Mouse (Mus musculus): ENCODE measurements around the gene Fgf11.

The Fgf11 gene

DNA sequence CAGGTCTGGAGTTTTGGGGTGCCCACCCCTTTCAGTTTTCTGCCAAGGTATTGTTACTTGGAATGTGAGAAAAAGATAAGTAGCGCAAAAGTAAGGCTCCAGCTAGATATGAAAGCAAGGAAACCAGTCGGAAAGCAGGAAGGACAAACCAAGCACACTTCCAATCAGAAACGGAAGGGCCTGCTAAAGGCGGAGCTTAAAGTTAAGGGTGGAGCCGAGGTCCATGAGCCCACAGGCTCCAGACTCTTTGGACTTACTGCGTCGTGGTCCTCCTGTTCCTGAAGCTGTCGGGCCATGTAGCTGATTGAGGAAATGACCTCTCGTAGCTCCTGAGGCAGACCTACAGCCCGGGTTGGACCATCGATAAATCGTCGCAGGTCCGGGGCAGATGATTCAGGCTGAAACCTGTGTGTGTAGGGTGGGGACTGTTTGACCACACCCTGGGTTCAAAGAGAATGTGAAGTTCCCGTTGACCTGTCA is 16.8 kb downstream of the Fgf11 start:
- DNase-seq (ENCODE audit: low spot score) = no peak

DNA sequence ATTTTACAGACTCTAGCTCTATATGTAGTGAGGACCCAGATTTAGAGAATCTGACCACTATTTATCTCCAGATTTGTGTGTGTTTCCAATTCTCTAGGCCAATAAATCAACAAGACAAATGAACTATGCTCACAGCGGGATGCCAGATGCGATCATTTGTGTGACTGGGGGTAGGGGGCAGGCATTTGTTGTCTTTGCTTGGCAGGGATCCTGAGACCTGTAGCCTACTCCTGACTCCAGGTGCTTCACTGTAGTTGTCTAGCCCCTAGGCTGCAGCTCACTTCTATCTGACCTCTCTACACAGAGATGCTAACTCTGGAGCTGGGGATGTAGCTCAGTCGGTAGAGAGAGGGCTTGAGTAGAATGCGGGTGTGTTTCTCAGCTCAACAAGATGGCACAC is 19.8 kb downstream of the Fgf11 start:
- no peak for DNase-seq (ENCODE audit: low spot score)

DNA sequence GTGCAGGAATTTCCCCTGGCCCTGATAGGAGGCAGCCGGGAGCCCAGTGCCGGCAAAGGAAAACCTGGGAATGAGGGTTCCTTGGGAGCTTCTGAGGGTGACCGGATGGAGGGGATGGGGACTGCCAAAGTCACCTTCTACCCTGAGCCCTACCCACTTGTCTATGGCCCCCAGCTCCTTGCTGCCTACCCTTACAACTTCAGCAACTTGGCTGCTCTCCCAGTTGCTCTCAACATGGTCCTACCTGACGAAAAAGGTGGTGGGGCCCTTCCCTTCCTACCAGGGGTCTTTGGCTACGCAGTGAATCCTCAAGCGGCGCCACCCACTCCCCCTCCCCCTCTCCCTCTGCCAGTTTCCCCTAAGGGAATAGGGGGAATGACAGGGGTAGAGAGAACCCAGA is 22.7 kb downstream of the Fgf11 start:
- DNase-seq (ENCODE audit: low spot score) = no peak

DNA sequence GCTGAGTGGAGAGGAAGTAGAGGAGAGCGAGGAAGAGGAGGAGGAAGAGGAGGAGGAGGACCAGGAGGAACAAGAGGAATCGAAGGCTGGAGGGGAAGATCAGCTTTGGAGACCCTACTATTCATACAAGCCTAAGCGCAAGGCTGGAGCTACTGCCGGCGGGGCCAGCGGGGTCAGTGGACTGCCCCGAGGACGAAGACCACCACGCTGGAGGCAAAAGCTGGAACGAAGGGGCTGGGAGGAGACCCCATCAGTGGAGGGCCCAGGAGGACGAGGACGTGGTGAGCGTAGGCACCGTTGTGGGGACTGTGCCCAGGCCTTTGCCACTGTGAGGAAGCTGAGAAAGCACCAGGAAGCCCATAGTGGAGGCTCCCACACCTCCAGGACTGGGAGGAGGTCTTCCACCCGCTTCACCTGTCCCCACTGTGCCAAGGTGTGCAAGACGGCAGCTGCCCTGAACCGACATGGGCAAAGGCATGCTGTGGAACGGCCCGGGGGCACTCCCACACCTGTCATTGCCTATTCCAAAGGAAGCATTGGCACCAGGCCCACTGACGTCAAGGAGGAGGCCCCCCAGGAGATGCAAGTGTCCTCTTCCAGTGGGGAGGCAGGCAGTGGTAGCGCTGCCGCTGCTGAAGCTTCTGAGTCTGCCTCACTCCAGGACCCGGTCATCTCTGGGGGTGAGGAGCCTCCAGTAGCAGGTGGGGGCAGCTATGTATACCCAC is 23.2 kb downstream of the Fgf11 start:
- no peak for DNase-seq (ENCODE audit: low spot score)

DNA sequence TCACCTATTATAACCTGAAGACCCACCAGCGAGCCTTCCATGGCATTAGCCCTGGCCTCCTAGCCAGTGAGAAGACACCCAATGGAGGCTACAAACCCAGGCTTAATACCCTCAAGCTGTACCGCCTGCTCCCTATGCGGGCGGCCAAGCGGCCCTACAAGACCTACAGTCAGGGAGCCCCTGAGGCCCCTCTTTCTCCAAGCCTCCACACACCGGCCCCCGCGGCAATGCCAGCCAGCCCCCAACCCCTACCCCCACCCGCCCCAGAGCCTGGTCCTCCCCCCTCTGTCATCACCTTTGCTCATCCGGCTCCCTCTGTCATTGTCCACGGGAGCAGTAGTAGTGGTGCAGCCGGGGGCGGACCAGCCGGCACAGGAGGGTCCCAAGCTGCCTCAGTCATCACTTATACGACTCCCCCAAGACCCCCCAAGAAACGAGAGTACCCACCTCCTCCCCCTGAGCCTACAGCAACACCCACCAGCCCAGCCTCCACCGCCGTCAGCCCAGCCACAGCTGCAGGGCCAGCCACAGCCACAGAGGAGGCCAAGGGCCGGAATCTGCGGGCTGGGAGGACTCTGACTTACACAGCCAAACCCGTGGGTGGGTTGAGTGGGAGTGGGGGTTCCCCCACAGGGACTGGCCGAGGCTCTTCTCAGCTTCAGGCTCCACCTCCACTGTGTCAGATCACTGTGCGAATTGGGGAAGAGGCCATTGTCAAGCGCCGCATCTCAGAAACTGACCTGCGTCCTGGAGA is 24.0 kb downstream of the Fgf11 start:
- DNase-seq (ENCODE audit: low spot score) = no peak

DNA sequence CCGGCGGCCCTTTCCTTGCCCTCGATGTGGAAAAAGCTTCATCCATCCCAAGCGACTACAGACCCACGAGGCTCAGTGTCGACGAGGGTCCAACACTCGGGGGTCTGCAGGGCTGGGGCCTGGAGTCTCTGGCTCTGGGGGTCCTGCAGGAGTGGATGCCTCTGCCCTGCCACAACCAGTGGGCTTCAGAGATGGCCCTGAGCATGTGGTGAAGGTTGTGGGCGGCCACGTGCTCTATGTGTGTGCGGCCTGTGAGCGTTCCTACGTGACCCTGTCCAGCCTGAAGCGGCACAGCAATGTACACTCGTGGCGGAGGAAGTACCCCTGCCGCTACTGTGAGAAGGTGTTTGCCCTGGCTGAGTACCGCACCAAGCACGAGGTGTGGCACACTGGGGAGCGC is 25.2 kb downstream of the Fgf11 start:
- no peak for DNase-seq (ENCODE audit: low spot score)

DNA sequence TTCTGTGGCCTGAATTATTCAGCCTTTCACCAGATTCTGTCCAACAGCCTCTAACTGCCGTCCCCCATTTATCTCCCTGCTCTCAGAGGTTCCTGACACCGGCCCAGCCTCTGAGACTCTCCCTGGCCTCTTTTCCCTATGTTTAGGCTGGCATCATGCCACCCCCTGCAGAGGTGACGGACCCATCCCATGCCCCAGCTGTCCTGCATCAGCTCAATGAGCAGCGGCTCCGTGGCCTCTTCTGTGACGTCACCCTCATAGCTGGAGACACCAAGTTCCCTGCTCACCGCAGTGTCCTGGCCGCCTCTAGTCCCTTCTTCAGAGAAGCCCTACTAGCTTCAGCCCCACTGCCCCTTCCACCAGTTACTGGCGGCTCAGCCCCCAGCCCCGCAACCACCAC is 25.9 kb downstream of the Fgf11 start:
- no peak for DNase-seq (ENCODE audit: low spot score)

DNA sequence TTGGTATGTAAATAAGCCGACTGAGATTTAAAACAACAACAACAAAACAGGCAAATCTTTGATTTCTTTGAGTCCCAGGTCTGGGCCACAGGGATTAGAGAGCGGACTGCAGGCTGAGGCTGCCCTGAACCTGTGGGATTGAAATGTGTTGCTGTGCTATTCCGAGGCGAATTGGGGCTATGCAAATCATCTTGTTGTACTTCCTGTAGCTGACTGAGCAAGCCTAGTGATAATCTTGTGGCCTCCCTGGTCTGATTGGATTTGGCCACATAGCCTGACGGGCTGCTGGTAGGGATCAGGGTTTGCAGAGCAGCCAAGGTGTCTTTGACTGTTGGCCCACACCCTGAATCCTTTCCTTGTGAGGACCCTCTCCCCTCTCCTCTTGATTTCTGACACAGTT is 26.7 kb downstream of the Fgf11 start:
- DNase-seq (ENCODE audit: low spot score) = no peak

DNA sequence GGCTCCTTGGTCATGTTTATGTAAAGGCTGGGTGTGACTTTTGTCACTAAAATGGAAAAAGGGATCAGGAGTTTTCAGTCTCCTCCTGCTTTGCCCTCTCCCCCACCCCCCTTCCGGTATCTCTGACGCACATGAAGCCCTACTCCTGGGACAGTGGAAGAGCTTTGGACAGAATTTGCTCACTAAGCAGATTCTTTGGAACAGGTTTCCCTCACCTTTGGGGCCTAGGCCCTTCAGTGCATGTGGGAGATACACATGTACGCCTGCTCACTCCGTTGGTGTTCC is 34.1 kb downstream of the Fgf11 start:
- DNase-seq (ENCODE audit: low spot score) = no peak

DNA sequence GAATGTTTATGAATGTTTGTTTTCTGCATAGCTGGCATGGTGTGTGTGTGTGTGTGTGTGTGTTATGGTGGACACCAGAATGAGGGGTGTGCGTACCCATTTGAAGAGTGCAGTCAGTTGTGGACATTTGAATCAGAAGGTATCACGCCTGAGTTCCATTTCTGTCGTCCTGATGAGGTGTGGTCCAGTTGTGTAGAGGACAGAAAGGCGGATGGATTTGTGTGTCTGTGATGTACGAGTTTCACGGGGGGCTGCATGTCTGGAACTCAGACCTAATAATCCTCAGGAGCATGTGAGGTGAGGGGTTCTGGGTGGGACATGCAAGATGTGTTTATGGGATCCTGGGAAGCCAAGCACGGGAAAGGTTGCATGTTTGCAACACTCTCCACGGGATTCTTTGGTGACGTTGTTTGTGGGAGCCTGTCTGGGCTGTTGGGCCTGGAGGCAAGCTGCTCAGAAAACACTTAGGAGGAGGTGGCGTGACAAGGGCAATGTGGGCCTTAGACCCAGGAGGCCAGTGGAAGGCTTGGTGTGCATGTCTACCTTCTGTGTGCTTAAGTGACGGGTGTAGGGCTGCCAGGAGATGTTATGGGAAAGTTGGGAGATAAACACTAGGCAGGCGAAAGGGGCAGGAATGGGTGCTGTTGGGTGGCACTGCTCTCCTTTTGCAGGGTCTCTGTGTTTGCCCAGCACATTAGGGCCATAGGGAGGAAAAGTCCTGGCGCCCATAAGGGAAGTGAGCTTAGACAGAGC is 34.6 kb downstream of the Fgf11 start:
- no peak for DNase-seq (ENCODE audit: low spot score)

DNA sequence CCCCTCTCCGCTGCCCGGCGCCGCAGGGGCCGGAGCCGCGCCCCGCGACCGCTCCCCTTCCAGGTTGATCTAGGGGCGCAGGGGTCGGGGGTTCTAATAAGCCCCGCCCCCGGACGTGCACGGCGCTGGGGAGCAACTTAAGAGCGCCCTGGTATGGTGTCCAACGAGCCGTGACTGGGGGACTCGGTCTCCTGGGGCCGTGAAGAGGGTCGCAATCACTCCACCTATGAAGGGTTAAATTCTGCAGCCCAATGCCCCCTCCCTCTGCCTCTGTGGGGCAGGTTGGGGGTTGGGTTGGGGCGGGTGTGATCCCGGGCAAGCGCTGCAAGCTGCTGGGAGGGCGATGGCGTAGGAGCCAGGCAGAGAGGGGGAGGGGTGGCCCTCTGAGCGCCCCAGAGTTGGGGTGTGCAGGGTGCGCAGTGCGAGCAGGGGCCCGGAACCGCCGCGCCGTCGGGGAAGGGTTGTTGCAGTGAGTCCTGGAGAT is 35.5 kb downstream of the Fgf11 start:
- peak; percentile 71 for DNase-seq (ENCODE audit: low spot score)

DNA sequence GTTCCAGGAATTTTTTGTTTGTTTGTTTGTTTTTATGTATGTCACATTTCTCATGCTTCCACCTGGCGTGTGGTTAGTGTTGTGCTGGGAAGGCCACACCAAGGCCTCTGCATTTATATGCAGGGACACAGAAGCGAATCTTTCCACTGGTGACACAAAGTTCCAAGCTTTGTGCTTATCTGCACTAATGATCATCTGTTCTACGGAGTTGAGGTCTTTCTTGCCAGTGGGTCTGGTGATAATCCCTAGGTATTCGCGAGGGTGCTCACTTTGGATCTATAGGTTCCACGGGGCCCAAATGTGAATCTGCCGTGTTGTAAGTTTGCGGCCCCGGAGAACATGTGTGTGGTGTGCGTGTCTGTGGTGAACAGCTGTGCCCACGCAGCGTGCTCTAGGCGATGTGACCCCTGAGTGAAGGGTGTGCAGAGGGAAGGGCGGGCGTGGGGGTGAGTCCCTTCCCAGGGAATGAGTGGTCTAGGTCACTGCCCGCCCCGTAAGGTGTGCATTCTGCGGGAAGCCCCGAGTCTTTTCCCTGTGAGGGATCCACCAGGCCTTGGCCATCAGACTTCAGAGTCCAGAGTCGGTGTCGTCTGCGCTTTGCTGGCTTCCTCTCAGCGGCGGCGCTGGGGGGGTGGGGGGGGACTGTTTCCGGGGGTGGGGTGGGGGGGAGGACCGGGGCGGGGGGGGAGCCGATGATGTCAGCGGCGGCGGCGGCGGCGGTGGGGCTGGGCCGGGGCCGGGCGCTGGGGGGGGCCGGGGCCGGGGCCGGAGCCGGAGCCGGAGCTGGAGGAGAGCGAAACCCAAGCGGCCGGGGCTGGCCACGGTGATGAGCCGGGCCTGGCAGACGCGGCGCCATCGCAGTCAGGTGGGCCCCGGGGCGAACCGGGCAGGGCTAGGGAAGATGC is 36.2 kb downstream of the Fgf11 start, which contains the start of gene Zbtb4:
Gene Zbtb4 (plus strand): TSS at position 692 of the 905 bp plus-strand sequence.
- peak; percentile 50 for DNase-seq (ENCODE audit: low spot score)

DNA sequence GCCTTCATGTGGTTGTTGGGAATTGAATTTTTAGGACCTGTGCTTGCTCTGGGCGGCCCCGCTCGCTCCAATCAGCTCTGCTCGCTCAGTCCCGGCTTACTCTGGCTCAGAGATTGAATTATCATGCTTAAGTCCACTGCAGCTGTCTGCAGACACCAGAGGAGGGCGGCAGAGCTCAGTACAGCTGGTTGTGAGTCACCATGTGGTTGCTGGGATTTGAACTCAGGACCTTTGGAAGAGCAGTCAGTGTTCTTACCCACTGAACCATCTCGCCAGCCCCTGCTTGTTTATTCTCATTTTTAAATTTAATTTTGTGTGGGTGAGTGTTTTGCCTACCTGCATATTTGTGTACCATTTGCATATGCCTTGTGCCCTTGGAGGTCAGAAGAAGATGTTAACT is 38.1 kb downstream of the Fgf11 start:
- no peak for DNase-seq (ENCODE audit: low spot score)

DNA sequence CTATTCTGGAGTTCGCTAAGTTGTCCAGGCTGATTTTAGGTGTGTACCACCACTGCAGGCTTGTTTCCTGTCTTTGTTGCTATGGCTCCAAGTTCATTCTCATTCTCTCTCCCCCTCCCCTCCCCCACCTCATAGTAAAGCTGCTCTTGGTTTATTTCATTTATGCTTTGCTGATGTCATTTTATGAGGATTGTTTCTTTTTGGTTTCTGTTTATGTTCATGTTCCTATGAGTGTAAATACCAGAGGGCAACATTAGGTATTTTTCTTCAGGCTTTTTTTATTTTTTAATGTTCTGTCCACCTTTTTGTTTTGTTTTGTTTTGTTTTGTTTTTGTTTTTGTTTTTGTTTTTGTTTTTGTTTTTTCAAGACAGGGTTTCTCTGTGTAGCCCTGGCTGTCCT is 39.8 kb downstream of the Fgf11 start, which contains the start of gene Slc35g3:
Gene Slc35g3 (minus strand): TSS at position 101 of the 400 bp plus-strand sequence.
- no peak for DNase-seq (ENCODE audit: low spot score)

DNA sequence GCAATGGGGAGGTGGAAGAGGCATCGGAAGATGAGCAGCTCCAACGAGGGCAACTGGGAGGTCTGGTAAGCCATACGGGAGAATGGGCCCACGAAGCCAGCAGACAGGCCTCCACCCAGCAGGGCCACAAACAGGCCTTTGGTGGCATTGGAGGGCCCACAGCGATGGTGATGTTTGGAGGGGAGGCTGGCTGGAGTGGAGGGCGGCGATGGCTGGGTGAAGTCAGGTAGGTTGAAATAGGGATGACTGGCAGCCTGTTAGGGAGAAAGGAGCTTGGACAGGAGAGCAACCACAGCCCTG is 40.8 kb downstream of the Fgf11 start:
- no peak for DNase-seq (ENCODE audit: low spot score)

DNA sequence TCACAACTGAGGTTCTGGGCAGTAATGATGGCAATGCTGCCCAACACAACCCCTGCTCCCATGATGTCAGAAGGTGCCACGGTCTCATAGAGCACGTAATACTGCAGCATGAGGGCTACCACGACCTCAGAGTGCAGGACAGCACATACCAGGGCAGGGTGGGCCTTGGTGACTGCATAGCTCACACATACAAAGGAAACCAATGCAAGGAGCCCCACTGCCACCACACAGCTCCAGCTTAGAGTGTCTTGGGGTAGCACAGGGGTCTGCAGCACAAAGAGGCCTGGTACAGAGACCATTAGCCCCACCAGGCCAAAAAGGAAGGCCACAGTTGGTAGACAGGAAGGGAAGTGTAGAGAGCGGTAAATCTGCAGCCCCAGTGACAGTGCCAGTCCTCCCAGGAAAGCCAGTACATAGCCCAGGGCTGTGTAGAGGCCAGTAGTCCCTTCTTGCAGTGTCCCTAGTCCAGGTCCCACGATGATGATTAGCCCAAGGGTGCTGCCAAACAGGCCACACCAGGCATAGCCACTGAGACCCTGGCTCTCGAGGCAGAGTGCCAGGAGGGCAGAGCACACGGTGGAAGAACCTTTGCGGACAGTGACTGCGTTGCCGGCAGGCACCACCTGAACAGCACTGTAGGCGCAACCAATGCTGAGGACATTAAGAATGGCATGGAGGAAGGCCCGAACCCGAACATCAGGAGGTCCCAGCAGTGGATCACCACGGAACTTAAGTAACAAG is 41.3 kb downstream of the Fgf11 start:
- DNase-seq (ENCODE audit: low spot score) = no peak

DNA sequence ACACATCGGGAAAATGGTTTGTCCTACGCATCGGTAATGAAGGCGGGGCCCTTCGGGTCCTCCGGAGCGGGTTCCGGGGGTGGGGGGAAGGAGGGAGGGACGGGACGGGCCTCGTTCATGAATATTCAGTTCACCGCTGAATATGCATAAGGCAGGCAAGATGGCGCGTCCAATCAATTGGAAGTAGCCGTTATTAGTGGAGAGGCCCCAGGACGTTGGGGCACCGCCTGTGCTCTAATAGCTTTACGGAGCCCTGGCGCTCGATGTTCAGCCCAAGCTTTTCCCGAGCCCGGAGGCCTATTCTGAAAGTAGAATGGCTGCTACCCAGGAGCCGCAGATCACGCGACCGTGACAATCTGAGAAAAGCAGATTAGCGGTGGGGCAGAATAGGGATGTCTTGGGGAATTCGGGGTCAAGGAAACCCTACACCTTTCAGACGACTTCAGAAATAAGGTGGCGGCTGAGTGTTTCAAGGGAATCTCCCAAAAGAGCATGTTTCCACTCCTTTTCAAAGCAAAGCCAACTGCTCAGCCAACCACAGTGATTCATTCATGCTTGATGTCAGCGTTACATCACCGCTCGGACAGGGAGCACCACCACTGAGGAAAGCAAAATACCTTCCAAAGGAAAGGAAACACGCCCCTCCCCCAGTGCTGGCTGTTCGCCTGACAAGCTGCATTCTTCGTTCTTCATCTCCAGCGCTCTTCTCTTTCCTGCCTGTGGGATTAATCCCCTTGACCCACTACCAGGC is 42.5 kb downstream of the Fgf11 start:
- DNase-seq (ENCODE audit: low spot score) = peak; percentile 93

DNA sequence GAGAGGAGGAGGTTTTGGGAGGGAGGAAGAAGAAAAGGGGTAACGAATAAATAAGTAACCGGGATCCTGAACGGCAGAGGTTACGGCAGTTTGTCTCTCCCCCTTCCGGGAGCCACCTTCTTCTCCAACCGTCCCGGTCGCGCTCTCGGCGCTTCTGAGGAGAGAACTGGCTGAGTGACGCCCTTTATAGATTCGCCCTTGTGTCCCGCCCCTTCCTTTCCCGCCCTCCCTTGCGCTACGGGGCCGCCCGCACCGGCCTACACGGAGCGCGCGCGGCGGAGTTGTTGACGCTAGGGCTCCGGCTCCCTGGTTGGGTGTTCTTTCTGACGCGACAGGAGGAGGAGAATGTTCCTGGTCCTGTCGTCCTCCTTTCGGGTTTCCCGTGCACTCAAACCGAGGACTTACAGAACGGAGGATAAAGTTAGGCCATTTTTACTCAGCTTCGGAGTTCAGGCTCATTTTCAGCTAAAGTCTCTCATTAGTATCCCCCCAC is 43.1 kb downstream of the Fgf11 start, which contains the start of gene Polr2a:
Gene Polr2a (minus strand): TSS at position 160 of the 493 bp plus-strand sequence.
- peak; percentile 99 for DNase-seq (ENCODE audit: low spot score)

DNA sequence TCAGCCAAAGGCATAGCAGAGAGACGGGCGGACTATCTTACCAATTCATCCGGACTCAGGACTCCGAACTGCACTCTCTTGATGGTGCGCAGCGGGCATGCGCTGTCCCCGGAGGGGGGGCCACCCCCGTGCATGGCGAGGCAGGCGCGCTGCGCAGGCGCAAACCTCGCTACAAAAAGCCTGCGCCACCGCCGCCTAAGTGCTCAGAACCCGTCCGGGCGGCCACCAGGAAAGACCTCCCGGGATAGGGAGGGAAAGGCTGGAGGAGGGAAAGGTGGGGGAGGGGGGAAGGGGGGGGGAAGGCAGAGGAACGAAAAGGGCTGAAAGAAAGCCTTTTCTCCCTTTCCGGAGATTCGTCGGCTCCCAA is 43.6 kb downstream of the Fgf11 start:
- DNase-seq (ENCODE audit: low spot score) = peak; percentile 95
